Mouse (Mus musculus) brain, embryonic 14.5 days (tissue): ENCODE results near the gene Clic6.

Experiments
- CTCF ChIP-seq: fragments of 200-500 bp; IDR thresholded peaks from 2 replicates; pipeline ENCODE4 v1.5.1; 2012; ENCODE audit warnings: inconsistent platforms, mild to moderate bottlenecking, moderate library complexity, borderline replicate concordance; ENCODE audit not compliant: insufficient read depth, insufficient read length; ENCODE audit errors: extremely low read depth
- POLR2A ChIP-seq: fragments of 200-500 bp; IDR thresholded peaks from 2 replicates; pipeline ENCODE4 v1.6.1; 2012; ENCODE audit warnings: mild to moderate bottlenecking, inconsistent platforms, borderline replicate concordance; ENCODE audit not compliant: poor library complexity, insufficient read depth, insufficient read length, severe bottlenecking; ENCODE audit errors: extremely low read depth

DNA sequence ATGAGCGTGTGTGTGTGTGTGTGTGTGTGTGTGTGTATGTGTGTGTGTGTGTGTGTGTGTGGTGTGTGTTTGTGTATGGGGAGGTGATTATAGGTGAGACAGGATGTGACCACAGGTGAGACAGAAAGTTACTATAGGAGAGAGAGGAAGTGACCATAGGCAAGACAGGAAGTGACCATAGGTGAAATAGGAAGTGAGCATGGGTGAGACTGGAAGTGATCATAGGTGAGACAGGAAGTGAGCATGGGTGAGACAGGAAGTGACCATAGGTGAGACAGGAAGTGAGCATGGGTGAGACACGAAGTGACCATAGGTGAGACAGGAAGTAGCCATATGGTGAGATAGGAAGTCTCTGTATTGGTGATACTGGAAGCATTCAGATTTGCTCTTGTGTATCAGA lies 49.7 kb downstream of the Clic6 start:
- TF ChIP-seq CTCF (no peak), POLR2A (no peak)
